Mouse (Mus musculus) limb, embryonic 14.5 days (tissue): ENCODE results near the gene Mob3b. TPM values are rescaled to one million over a fixed set of nuclear protein-coding genes. Genes with fewer than 3 reads are reported as not detected.

Source experiments
- ATAC-seq: fragments of 200-750 bp; cut with Nextera tagmentation; 2 replicates; pipeline ENCODE4 v1.8.0; 2017; ENCODE audit warnings: low read depth, moderate number of reproducible peaks, moderate TSS enrichment; ENCODE audit not compliant: low FRiP score
- DNase-seq: peaks from one replicate; pipeline ENCODE4 v3.0.0-alpha.2; 2015; ENCODE audit warnings: low spot score
- H3K27ac ChIP-seq: fragments of 300-500 bp; sonication (generic); replicated peaks from 2 replicates; pipeline ENCODE4 v1.5.1; 2014; ENCODE audit warnings: low read depth, mild to moderate bottlenecking, low read length, moderate library complexity, mixed read lengths
- H3K27me3 ChIP-seq: fragments of 300-500 bp; sonication (generic); 2 replicates; pipeline ENCODE4 v1.6.1; 2014; ENCODE audit warnings: low read length, mixed read lengths; ENCODE audit not compliant: control insufficient read depth, insufficient read depth
- H3K36me3 ChIP-seq: fragments of 300-500 bp; sonication (generic); 2 replicates; pipeline ENCODE4 v1.6.1; 2014; ENCODE audit warnings: mild to moderate bottlenecking, low read length, moderate library complexity, mixed read lengths; ENCODE audit not compliant: control insufficient read depth, insufficient read depth
- H3K4me1 ChIP-seq: fragments of 300-500 bp; sonication (generic); 2 replicates; pipeline ENCODE4 v1.6.1; 2014; ENCODE audit warnings: antibody characterized with exemption, low read length, mixed read lengths; ENCODE audit not compliant: control insufficient read depth, insufficient read depth
- H3K4me2 ChIP-seq: fragments of 300-500 bp; sonication (generic); replicated peaks from 2 replicates; pipeline ENCODE4 v1.6.1; 2014; ENCODE audit warnings: low read depth, mild to moderate bottlenecking, low read length, moderate library complexity; ENCODE audit not compliant: severe bottlenecking
- H3K4me3 ChIP-seq: fragments of 300-500 bp; sonication (generic); replicated peaks from 2 replicates; pipeline ENCODE4 v1.5.1; 2014; ENCODE audit warnings: low read length
- H3K9ac ChIP-seq: fragments of 300-500 bp; sonication (generic); 2 replicates; pipeline ENCODE4 v1.6.1; 2014; ENCODE audit warnings: mild to moderate bottlenecking, low read depth, low read length, moderate library complexity; ENCODE audit not compliant: severe bottlenecking
- H3K9me3 ChIP-seq: fragments of 300-500 bp; sonication (generic); 2 replicates; pipeline ENCODE4 v1.6.1; 2016; ENCODE audit warnings: low read length; ENCODE audit not compliant: control insufficient read depth
- POLR2A ChIP-seq: fragments of 200-500 bp; IDR thresholded peaks from 2 replicates; pipeline ENCODE4 v1.8.0; 2012; ENCODE audit warnings: inconsistent platforms, mild to moderate bottlenecking, moderate library complexity, borderline replicate concordance; ENCODE audit not compliant: insufficient read depth, insufficient read length; ENCODE audit errors: extremely low read depth
- WGBS: fragments of 180-500 bp; shearing (Covaris S2); extraction: QIAGEN DNeasy Blood & Tissue Kit; methylation state at CpG from one replicate; pipeline ENCODE4 v1.1.7; 2014; 5-methylcytosine and 5-hydroxymethylcytosine counted together
- polyA plus RNA-seq, 2 experiments: library from polyadenylated mRNA; depleted of rRNA in 1 of 2; stranded (reverse) in 1 of 2; unstranded in 1 of 2; fragments of >200 nt; fragmentation: Nextera tagmentation in 1 of 2; extraction: Ambion mirVana in 1 of 2; gene quantifications; 2 replicates each; pipeline versions ENCODE4 v1.2.1 to v1.2.3; 2012 to 2014

Mob3b gene
- polyA plus RNA-seq, 2 experiments: 3.3 to 7.8 TPM

DNA sequence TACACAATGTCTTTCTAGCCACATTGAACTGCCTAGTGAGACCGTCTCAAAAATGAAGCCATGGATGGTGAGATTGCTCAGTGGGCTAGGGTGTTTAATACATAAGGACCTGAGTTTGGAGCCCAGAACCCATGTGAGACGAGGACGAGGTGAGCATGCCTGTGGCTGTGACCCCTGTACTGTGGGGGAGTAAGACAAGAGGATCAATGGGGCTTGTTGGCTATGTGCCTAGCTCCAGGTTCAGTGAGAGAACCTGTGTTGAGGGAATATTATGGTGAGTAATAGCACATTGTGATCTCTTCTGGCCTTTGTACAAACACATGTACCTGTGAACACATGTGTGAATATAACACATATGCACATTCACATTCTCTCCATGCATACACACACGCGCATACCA, 116.4 kb downstream of the Mob3b start:
- Histone ChIP-seq H3K27ac (no peak overlapping the region), H3K4me1 (no peaks in the 10 kb centered on the region)

GRCm38 (mm10) chr4:35040306-35040705, 117.0 kb downstream of the Mob3b start:
- Histone ChIP-seq H3K36me3 (no peaks in the 10 kb centered on the region), H3K27me3 (no peaks in the 10 kb centered on the region), H3K4me1 (no peaks in the 10 kb centered on the region), H3K4me3 (no peak overlapping the region), H3K27ac (no peak overlapping the region), H3K9me3 (no peaks in the 10 kb centered on the region), H3K9ac (no peak overlapping the region), H3K4me2 (no peak overlapping the region)
- no peak for DNase-seq
- no peak for TF ChIP-seq POLR2A
- 89% methylated on average over 1 of the region's 1 CpGs for WGBS
- ATAC-seq: no peak

More for the DNA sequence above, 116.4 kb downstream of the Mob3b start:
- no peak overlapping the region for H3K9ac ChIP-seq
- H3K4me3 ChIP-seq: no peak overlapping the region
- no peak for TF ChIP-seq POLR2A
- no peaks in the 10 kb centered on the region for H3K36me3 ChIP-seq
- 95% methylated on average over 5 of the region's 5 CpGs for WGBS
- H3K27me3 ChIP-seq: no peaks in the 10 kb centered on the region
- no peak for ATAC-seq
- no peak overlapping the region for H3K4me2 ChIP-seq
- no peak for DNase-seq
- H3K9me3 ChIP-seq: no peaks in the 10 kb centered on the region

GRCm38 (mm10) chr4:35037824-35038223, 119.5 kb downstream of the Mob3b start:
- no peak overlapping the region for H3K4me3 ChIP-seq
- 64% methylated on average over 2 of the region's 2 CpGs for WGBS
- H3K27ac ChIP-seq: no peak overlapping the region
- H3K27me3 ChIP-seq: no peaks in the 10 kb centered on the region
- H3K36me3 ChIP-seq: no peaks in the 10 kb centered on the region
- H3K9ac ChIP-seq: no peak overlapping the region
- no peak for DNase-seq
- no peaks in the 10 kb centered on the region for H3K4me1 ChIP-seq
- no peaks in the 10 kb centered on the region for H3K9me3 ChIP-seq
- no peak for TF ChIP-seq POLR2A
- no peak for ATAC-seq
- no peak overlapping the region for H3K4me2 ChIP-seq

- Histone ChIP-seq H3K4me2 (peak overlapping the region; percentile 16; the same call in 1 of the 2 replicates), H3K27ac (no peak overlapping the region), H3K9me3 (no peaks in the 10 kb centered on the region), H3K4me3 (no peak overlapping the region), H3K9ac (no peak overlapping the region), H3K4me1 (no peaks in the 10 kb centered on the region), H3K36me3 (no peaks in the 10 kb centered on the region), H3K27me3 (no peaks in the 10 kb centered on the region)
- no peak for DNase-seq
- no peak for ATAC-seq
- 39% methylated on average over 18 of the region's 18 CpGs for WGBS
- TF ChIP-seq POLR2A: no peak
Measured at GRCm38 (mm10) chr4:35034504-35035290, 122.6 kb downstream of the Mob3b start.

GRCm38 (mm10) chr4:35032758-35033157, 124.5 kb downstream of the Mob3b start:
- DNase-seq (no peak), ATAC-seq (no peak)
- WGBS: 89% methylated on average over 3 of the region's 3 CpGs
- no peak for TF ChIP-seq POLR2A
- Histone ChIP-seq H3K27me3 (no peaks in the 10 kb centered on the region), H3K9ac (no peak overlapping the region), H3K4me3 (no peak overlapping the region), H3K4me1 (no peaks in the 10 kb centered on the region), H3K27ac (no peak overlapping the region), H3K4me2 (no peak overlapping the region), H3K9me3 (no peaks in the 10 kb centered on the region), H3K36me3 (no peaks in the 10 kb centered on the region)

DNA sequence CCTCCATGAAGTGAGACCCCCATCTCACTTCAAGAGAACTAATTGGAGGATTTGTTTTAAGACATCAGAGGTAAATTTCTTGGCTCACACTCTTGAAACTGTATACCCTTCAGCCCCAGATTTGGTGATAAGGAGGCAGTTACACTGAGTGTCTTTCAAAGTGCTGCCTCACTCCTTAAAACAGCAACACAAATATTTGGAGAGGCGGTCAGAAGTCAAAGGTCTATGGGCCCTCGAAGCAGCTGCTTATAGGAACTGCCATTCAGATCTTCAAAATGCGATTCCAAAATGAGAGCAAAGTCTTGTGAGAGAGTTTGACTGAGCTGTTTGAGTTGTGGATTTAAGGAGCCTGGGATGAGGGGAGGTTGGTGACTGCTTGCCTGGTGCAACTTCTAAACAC, 125.7 kb downstream of the Mob3b start:
- Histone ChIP-seq H3K9ac (no peak overlapping the region), H3K4me1 (no peaks in the 10 kb centered on the region), H3K4me3 (no peak overlapping the region), H3K4me2 (no peak overlapping the region), H3K36me3 (no peaks in the 10 kb centered on the region), H3K9me3 (no peaks in the 10 kb centered on the region), H3K27ac (no peak overlapping the region), H3K27me3 (no peaks in the 10 kb centered on the region)
- TF ChIP-seq POLR2A: no peak
- no peak for ATAC-seq
- 46% methylated on average over 3 of the region's 3 CpGs for WGBS
- DNase-seq: no peak
